Mouse (Mus musculus) stomach, postnatal 0 days (tissue): ENCODE data around the gene Irf2bpl.

Source experiments
- CTCF ChIP-seq: IDR thresholded peaks from 2 replicates; pipeline ENCODE4 v1.5.1; 2016; ENCODE audit warnings: antibody characterized with exemption, low read depth, mild to moderate bottlenecking, moderate library complexity
- EP300 ChIP-seq: optimal IDR thresholded peaks from 2 replicates; pipeline ENCODE3; 2016; ENCODE audit warnings: antibody characterized with exemption

- TF ChIP-seq CTCF (no peak; the same call in 1 of the 2 replicates), EP300 (no peak)
Observed at GRCm38 (mm10) chr12:86884197-86885058, at the start of gene Irf2bpl.
